Mouse (Mus musculus): ENCODE data around the gene Rbm20.

DNA sequence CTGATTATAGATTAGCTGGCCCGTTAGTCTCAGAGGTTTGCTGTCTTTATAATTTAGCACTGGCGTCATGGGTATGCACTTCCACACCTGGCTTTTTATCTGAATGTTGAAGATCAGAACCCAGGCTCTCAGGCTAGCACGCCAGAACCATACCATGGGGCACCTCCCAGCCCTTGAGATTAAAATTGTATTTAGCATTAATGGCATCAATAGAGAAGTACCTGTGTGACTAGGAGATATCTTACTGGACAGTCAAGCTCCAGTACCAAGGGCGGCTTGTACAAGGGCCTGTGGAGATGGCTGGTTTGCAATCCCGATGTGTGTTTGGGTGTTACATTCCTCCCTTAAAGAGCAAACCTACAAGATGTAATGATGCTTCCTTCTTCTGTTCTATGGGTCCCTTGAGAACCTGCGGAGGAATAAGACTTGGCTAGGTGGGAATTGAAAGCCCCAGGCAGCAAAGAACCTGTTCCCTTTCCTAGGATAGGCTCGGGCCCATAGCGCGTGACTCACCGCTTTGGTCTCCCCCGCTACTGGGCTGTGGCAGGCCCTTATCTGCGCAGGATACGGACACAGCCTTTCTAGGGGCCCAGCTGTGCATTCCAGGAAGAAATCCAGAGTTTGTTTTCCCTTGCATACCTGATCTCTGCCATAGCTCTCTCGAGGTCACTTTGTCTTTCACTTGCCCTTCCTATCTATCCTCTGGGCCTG is 111.7 kb downstream of the Rbm20 start:
- TF ChIP-seq CTCF (IDR thresholded peaks at IDR 0.05; ENCODE audit: low read depth, low read length) = no peak
- no peak for TF ChIP-seq GATA1 (IDR thresholded peaks at IDR 0.05; ENCODE audit: borderline replicate concordance, low read length)
- no peak for TF ChIP-seq TAL1 (conservative IDR thresholded peaks at IDR 0.05; ENCODE audit: low read depth, low read length)

Measured in G1E (cell line).